Comparison of ENCODE assay signal across 8 mouse cellular contexts in the genomic region with DNA sequence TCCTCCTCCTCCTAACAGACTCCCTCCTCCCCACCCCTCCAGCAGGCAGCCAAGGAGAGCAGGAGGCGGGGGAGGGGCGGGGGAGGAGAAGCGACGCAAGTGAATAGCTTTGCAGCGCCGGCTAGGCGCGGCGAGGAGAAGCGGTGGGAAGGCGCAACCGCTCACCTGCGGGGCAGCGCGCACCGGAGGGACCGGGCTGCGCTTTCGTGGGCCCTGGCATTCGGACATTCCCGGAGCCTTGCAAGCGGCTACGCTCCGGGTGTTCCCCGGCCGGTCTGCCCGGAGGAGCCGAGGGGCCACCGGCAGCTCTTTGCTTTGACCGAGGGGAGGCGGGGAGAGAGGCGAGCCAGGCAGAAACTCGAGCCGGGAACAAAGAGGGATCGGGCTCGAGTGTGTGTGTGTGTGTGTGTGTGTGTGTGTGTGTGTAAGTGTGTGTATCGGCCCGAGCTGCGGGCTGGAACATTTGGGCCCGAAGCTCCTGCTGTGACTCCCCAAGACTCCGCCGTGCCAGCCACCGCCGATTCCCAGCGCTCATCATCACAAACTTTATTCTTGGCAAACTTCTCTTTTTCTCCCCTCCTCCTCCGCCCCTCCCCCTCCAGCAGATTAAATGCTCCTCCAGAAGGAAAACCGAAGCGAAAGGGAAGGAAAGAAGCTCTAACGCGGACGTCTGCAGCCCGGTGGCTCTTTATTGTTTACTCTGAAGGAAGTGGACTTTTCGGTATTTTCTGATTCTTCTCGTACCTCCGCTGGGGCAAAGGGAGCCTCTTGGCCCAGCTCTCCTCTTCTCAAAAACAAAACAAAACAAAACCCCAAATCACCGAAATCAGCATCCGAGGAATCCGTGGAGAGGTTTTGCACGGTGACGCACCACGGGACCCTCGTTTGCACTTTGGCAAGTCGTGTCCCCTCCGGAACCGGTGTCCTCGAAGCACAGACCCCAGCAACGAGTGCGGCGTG. TPM values are rescaled to one million over a fixed set of nuclear protein-coding genes. Genes with fewer than 3 reads are reported as not detected.
DNase-seq lines count a peak whose midpoint lies in the region; ATAC-seq and TF ChIP-seq lines count a peak whose summit lies in the region.

A gene (plus strand): TSS at position 281 of the 960 bp plus-strand sequence.

- peak; percentile 5 to 10 for DNase-seq in lung, adult 18-20 months
- DNase-seq in lung, postnatal 25 days (ENCODE audit: low spot score) = no peak
- DNase-seq in adrenal gland, adult (ENCODE audit: inconsistent age in 2 of 2, low spot score in 1 of 2) = peak; percentile 71 to 88
- no peak for DNase-seq in cerebellum, adult 8-10 months

- no peaks in the 10 kb centered on the region for H3K36me3 ChIP-seq in forebrain, embryonic 15.5 days
- H3K36me3 ChIP-seq in kidney, embryonic 15.5 days = no peaks in the 10 kb centered on the region
- H3K36me3 ChIP-seq in macrophage (ENCODE audit: inconsistent target) = no peaks in the 10 kb centered on the region
- H3K36me3 ChIP-seq in testis, adult 2 months (ENCODE audit: control insufficient read depth, insufficient read depth, low read length) = no peaks in the 10 kb centered on the region

- H3K9me3 ChIP-seq in forebrain, embryonic 15.5 days = no peaks in the 10 kb centered on the region
- no peaks in the 10 kb centered on the region for H3K9me3 ChIP-seq in kidney, embryonic 15.5 days (replicated peaks)

- H3K79me2 ChIP-seq in macrophage (ENCODE audit: inconsistent target) = no peaks in the 10 kb centered on the region

- ATAC-seq in forebrain, embryonic 15.5 days (replicated peaks) = peak; percentile 46
- peak; percentile 40; the same call in 1 of the 2 replicates for ATAC-seq in kidney, embryonic 15.5 days (replicated peaks; ENCODE audit: low FRiP score)

- WGBS in forebrain, embryonic 15.5 days = under 1% methylated on average over 65 of the region's 69 CpGs
- under 1% methylated on average over 69 of the region's 69 CpGs for WGBS in kidney, embryonic 15.5 days
- WGBS in macrophage (ENCODE audit: missing documents) = 2% methylated on average over 61 of the region's 69 CpGs

- H3K4me1 ChIP-seq in forebrain, embryonic 15.5 days = peaks cover 68% of the 10 kb centered on the region
- H3K4me1 ChIP-seq in kidney, embryonic 15.5 days = peaks cover 68% of the 10 kb centered on the region
- peaks cover 37% of the 10 kb centered on the region for H3K4me1 ChIP-seq in testis, adult 2 months (ENCODE audit: control insufficient read depth, insufficient read depth, low read length)

- TF ChIP-seq CTCF in testis, adult 2 months (IDR thresholded peaks at IDR 0.05; ENCODE audit: control insufficient read depth, insufficient read depth, insufficient replicate concordance, low read depth, low read length) = no peak

- H3K9ac ChIP-seq in forebrain, embryonic 15.5 days (replicated peaks) = peak within 1 kb of the TSS; percentile 56
- H3K9ac ChIP-seq in kidney, embryonic 15.5 days = peak within 1 kb of the TSS; percentile 71

- H3K4me3 ChIP-seq in forebrain, embryonic 15.5 days = peak within 1 kb of the TSS; percentile 66
- H3K4me3 ChIP-seq in kidney, embryonic 15.5 days (replicated peaks) = peak within 1 kb of the TSS; percentile 62
- H3K4me3 ChIP-seq in macrophage (ENCODE audit: inconsistent target) = peak within 1 kb of the TSS; percentile 20
- H3K4me3 ChIP-seq in testis, adult 2 months (ENCODE audit: control insufficient read depth, low read depth, low read length) = peak within 1 kb of the TSS; percentile 93

- H3K27me3 ChIP-seq in forebrain, embryonic 15.5 days = peaks cover 27% of the 10 kb centered on the region
- H3K27me3 ChIP-seq in kidney, embryonic 15.5 days = peaks cover 88% of the 10 kb centered on the region
- peaks cover 2% of the 10 kb centered on the region for H3K27me3 ChIP-seq in testis, adult 2 months (ENCODE audit: control insufficient read depth, insufficient read depth, low read length)

- H3K4me2 ChIP-seq in forebrain, embryonic 15.5 days (replicated peaks) = peak within 1 kb of the TSS; percentile 91
- H3K4me2 ChIP-seq in kidney, embryonic 15.5 days = peak within 1 kb of the TSS; percentile 98

- TF ChIP-seq POLR2A in testis, adult 2 months (IDR thresholded peaks at IDR 0.05; ENCODE audit: control insufficient read depth, low read depth, low read length) = no peak

- peak within 1 kb of the TSS; percentile 75 for H3K27ac ChIP-seq in forebrain, embryonic 15.5 days (replicated peaks)
- H3K27ac ChIP-seq in kidney, embryonic 15.5 days = peak within 1 kb of the TSS; percentile 72
- H3K27ac ChIP-seq in macrophage = no peak within 1 kb of the TSS
- H3K27ac ChIP-seq in testis, adult 2 months (ENCODE audit: control insufficient read depth, insufficient read depth, low read depth, low read length) = peak within 1 kb of the TSS; percentile 91

RNA-seq across cellular contexts. Expression of the gene that starts here (rescaled TPM):
- 14.3 and 18.6 TPM in 2 replicates for polyA plus RNA-seq in forebrain, embryonic 15.5 days (2015; fragmentation: Nextera tagmentation; extraction: Ambion mirVana)
- polyA plus RNA-seq in kidney, embryonic 15.5 days (2015; fragmentation: Nextera tagmentation; extraction: Ambion mirVana) = 25.6 and 26.2 TPM in 2 replicates
- total RNA-seq in macrophage (2018; cell fraction: chromatin; rRNA removed) = not detected
- under 1 TPM in 2 of 26 experiments, not detected in 24; 0.05 to 0.07 TPM for total RNA-seq in macrophage (2018; cell fraction: cytosol; rRNA removed)
- not detected for total RNA-seq in macrophage (2018; cell fraction: nucleus; rRNA removed)
- 0.14 to 0.22 TPM in 2 of 3 replicates, not detected in the other for polyA plus RNA-seq in macrophage (2018)
- polyA plus RNA-seq in testis, adult 2 months (2012; rRNA removed) = 84.7 and 86.2 TPM in 2 replicates

Comparison
In these comparisons a context has a peak if more than half of its experiments do, and no peak if none do; other contexts are left out.
1. RNA of the gene that starts here (polyA plus RNA-seq): 84.7 to 86.2 TPM in testis, adult 2 months, 25.6 to 26.2 TPM in kidney, embryonic 15.5 days and 14.3 to 18.6 TPM in forebrain, embryonic 15.5 days; 0.14 to 0.22 TPM in macrophage; every median in the first group is over 10 times any median in the second.
2. DNase-seq: peak in lung, adult 18-20 months (2 of 2) and adrenal gland, adult (2 of 2); none in lung, postnatal 25 days (single experiment) and cerebellum, adult 8-10 months (single experiment).
3. H3K4me3 ChIP-seq: peak in every context shown above with its lines; median percentile 93 in testis, adult 2 months; 66 in forebrain, embryonic 15.5 days; 62 in kidney, embryonic 15.5 days; 20 in macrophage.